7 mouse cellular contexts compared by ENCODE assay signal in genomic region chr5:100158791-100159637, GRCm38 (mm10). TPM values are rescaled to one million over a fixed set of nuclear protein-coding genes. Genes with fewer than 3 reads are reported as not detected.
A peak's percentile ranks its signal among the peaks of the same experiment; 100 is the strongest.
DNase-seq lines count a peak whose midpoint lies in the region; ATAC-seq lines count a peak whose summit lies in the region.

No protein-coding gene starts in this region.

- H3K9ac ChIP-seq in forebrain, embryonic 13.5 days, result peak overlapping the region; percentile 89
- peak overlapping the region; percentile 89 for H3K9ac ChIP-seq in hindbrain, embryonic 14.5 days
- H3K9ac ChIP-seq in stomach, embryonic 16.5 days (ENCODE audit: low read length), result peak overlapping the region; percentile 85

- peaks cover 4% of the 10 kb centered on the region; the same call in 1 of the 2 replicates for H3K27me3 ChIP-seq in forebrain, embryonic 13.5 days
- no peaks in the 10 kb centered on the region for H3K27me3 ChIP-seq in hindbrain, embryonic 14.5 days (ENCODE audit: control insufficient read depth, insufficient read depth, low read length)
- peaks cover 10% of the 10 kb centered on the region for H3K27me3 ChIP-seq in stomach, embryonic 16.5 days (ENCODE audit: control insufficient read depth, insufficient read depth, low read length)

- H3K9me3 ChIP-seq in forebrain, embryonic 13.5 days (replicated peaks), result no peaks in the 10 kb centered on the region
- H3K9me3 ChIP-seq in hindbrain, embryonic 14.5 days (ENCODE audit: control insufficient read depth, low read length), result no peaks in the 10 kb centered on the region
- H3K9me3 ChIP-seq in stomach, embryonic 16.5 days (replicated peaks; ENCODE audit: control insufficient read depth, low read length), result no peaks in the 10 kb centered on the region

- intact Hi-C loops in left cerebral cortex, postnatal 4 days (cut with DNase I), result loop anchor here (5.0 kb wide), 1 partner anchor 87 kb away; no protein-coding TSS in a partner anchor

- H3K4me1 ChIP-seq in brown adipose tissue, adult 24 weeks (ENCODE audit: control insufficient read depth, insufficient read depth, insufficient read length, low read length), result no peaks in the 10 kb centered on the region
- peaks cover 9% of the 10 kb centered on the region; the same call in 1 of the 2 replicates for H3K4me1 ChIP-seq in forebrain, embryonic 13.5 days
- H3K4me1 ChIP-seq in hindbrain, embryonic 14.5 days (replicated peaks; ENCODE audit: control insufficient read depth, insufficient read depth, low read length), result peaks cover 3% of the 10 kb centered on the region; the same call in 1 of the 2 replicates
- 0 out of 2 replicates have a peak, but pooled peaks cover 2% of the 10 kb centered on the region for H3K4me1 ChIP-seq in stomach, embryonic 16.5 days (ENCODE audit: control insufficient read depth, insufficient read depth, low read length)

- H3K4me2 ChIP-seq in forebrain, embryonic 13.5 days, result peak overlapping the region; percentile 88
- peak overlapping the region; percentile 87 for H3K4me2 ChIP-seq in hindbrain, embryonic 14.5 days (replicated peaks)
- H3K4me2 ChIP-seq in stomach, embryonic 16.5 days (ENCODE audit: low read depth, low read length), result peak overlapping the region; percentile 98

- peak; percentile 78 for ATAC-seq in forebrain, embryonic 13.5 days
- ATAC-seq in hindbrain, embryonic 14.5 days (ENCODE audit: low FRiP score), result peak; percentile 82
- peak; percentile 35 for ATAC-seq in megakaryocyte progenitor cell, adult 5-6 weeks (replicated peaks; ENCODE audit: poor library complexity)
- ATAC-seq in stomach, embryonic 16.5 days (ENCODE audit: insufficient read depth, low FRiP score), result peak; percentile 59; the same call in 1 of the 2 replicates

- 1% methylated on average over 58 of the region's 101 CpGs for WGBS in forebrain, embryonic 13.5 days
- whole genome bisulfite sequencing in hindbrain, embryonic 14.5 days, result 2% methylated on average over 74 of the region's 101 CpGs
- WGBS in stomach, embryonic 16.5 days, result under 1% methylated on average over 89 of the region's 101 CpGs

- H3K4me3 ChIP-seq in brown adipose tissue, adult 24 weeks (ENCODE audit: insufficient read depth, low read depth, low read length), result peak overlapping the region; percentile 59
- peak overlapping the region; percentile 79 for H3K4me3 ChIP-seq in forebrain, embryonic 13.5 days
- peak overlapping the region; percentile 88 for H3K4me3 ChIP-seq in hindbrain, embryonic 14.5 days (replicated peaks; ENCODE audit: low read length)
- peak overlapping the region; percentile 71 for H3K4me3 ChIP-seq in stomach, embryonic 16.5 days (replicated peaks; ENCODE audit: low read length)

- H3K27ac ChIP-seq in brown adipose tissue, adult 24 weeks (replicated peaks; ENCODE audit: low read depth, low read length), result no peak overlapping the region
- H3K27ac ChIP-seq in forebrain, embryonic 13.5 days, result peak overlapping the region; percentile 48
- H3K27ac ChIP-seq in hindbrain, embryonic 14.5 days, result peak overlapping the region; percentile 62
- no peak overlapping the region for H3K27ac ChIP-seq in stomach, embryonic 16.5 days (ENCODE audit: low read length)

- peak; percentile 47 for DNase-seq in ZHBTc4 (ENCODE audit: low read depth, low spot score)
- DNase-seq in hindbrain, embryonic 14.5 days (ENCODE audit: low spot score), result peak; percentile 54
- peak; percentile 62 for DNase-seq in left cerebral cortex, postnatal 4 days

- no peaks in the 10 kb centered on the region for H3K36me3 ChIP-seq in forebrain, embryonic 13.5 days (ENCODE audit: poor library complexity, severe bottlenecking)
- H3K36me3 ChIP-seq in hindbrain, embryonic 14.5 days (replicated peaks; ENCODE audit: control insufficient read depth, insufficient read depth), result no peaks in the 10 kb centered on the region
- H3K36me3 ChIP-seq in stomach, embryonic 16.5 days (ENCODE audit: control insufficient read depth, insufficient read depth, low read length), result no peaks in the 10 kb centered on the region

RNA-seq across cellular contexts. Expression of gene Tmem150c, which starts 0.6 kb away (rescaled TPM):
- polyA plus RNA-seq in brown adipose tissue, adult 24 weeks (2012; ENCODE audit: insufficient read depth, insufficient read length, missing spikeins), result not detected in 2 replicates
- 12.7 and 14.0 TPM in 2 replicates for polyA plus RNA-seq in forebrain, embryonic 13.5 days (2015; fragmentation: Nextera tagmentation; extraction: Ambion mirVana)
- 24.2 and 26.8 TPM in 2 replicates for polyA plus RNA-seq in hindbrain, embryonic 14.5 days (2014; fragmentation: Nextera tagmentation; extraction: Ambion mirVana)
- total RNA-seq in left cerebral cortex, postnatal 4 days (2021), result 100 to 1,000 TPM; 101 to 108 TPM
- total RNA-seq in megakaryocyte progenitor cell, adult 5-6 weeks (2015), result not detected in 2 replicates
- not detected in 2 replicates for total RNA-seq in megakaryocyte progenitor cell, adult 5-6 weeks (2017)
- polyA plus RNA-seq in stomach, embryonic 16.5 days (2015; fragmentation: Nextera tagmentation; extraction: Ambion mirVana), result 4.7 and 6.0 TPM in 2 replicates

Comparison
In these comparisons a context has a peak if more than half of its experiments do, and no peak if none do; other contexts are left out.
1. H3K27ac ChIP-seq: peak in forebrain, embryonic 13.5 days (single experiment) and hindbrain, embryonic 14.5 days (single experiment); none in brown adipose tissue, adult 24 weeks (single experiment) and stomach, embryonic 16.5 days (single experiment).
2. Peak in every context shown above with its lines, with median percentiles within 50 percentile points of each other: DNase-seq, H3K4me3 ChIP-seq, ATAC-seq, H3K4me2 ChIP-seq and H3K9ac ChIP-seq.